Comparison of ENCODE assay signal across 8 mouse cellular contexts in genomic region chr7:6940761-6941231, GRCm38 (mm10). TPM values are rescaled to one million over a fixed set of nuclear protein-coding genes. Genes with fewer than 3 reads are reported as not detected.
DNase-seq lines count a peak whose midpoint lies in the region; ATAC-seq lines count a peak whose summit lies in the region.

No protein-coding gene starts in this region.

- H3K27me3 ChIP-seq in heart, embryonic 16.5 days (ENCODE audit: control insufficient read depth, insufficient read depth, low read length), result no peaks in the 10 kb centered on the region
- no peaks in the 10 kb centered on the region for H3K27me3 ChIP-seq in liver, embryonic 12.5 days (replicated peaks)

- H3K4me1 ChIP-seq in heart, embryonic 16.5 days (ENCODE audit: control insufficient read depth, insufficient read depth, low read length), result no peaks in the 10 kb centered on the region
- no peaks in the 10 kb centered on the region for H3K4me1 ChIP-seq in liver, embryonic 12.5 days

- H3K36me3 ChIP-seq in heart, embryonic 16.5 days (ENCODE audit: control insufficient read depth, insufficient read depth), result no peaks in the 10 kb centered on the region
- no peaks in the 10 kb centered on the region for H3K36me3 ChIP-seq in liver, embryonic 12.5 days

- WGBS in heart, embryonic 16.5 days, result 23% methylated on average over 16 of the region's 16 CpGs
- WGBS in liver, embryonic 12.5 days (ENCODE audit: insufficient replicate concordance), result 15% methylated on average over 16 of the region's 16 CpGs

- no peak overlapping the region for H3K27ac ChIP-seq in heart, embryonic 16.5 days (ENCODE audit: low read length)
- no peak overlapping the region for H3K27ac ChIP-seq in liver, embryonic 12.5 days

- H3K9ac ChIP-seq in heart, embryonic 16.5 days (ENCODE audit: low read length), result no peak overlapping the region
- H3K9ac ChIP-seq in liver, embryonic 12.5 days, result no peak overlapping the region

- ATAC-seq in heart, embryonic 16.5 days (replicated peaks; ENCODE audit: extremely low read depth, insufficient read depth, low FRiP score), result no peak
- no peak for ATAC-seq in liver, embryonic 12.5 days

- peak; percentile 10 for DNase-seq in adrenal gland, postnatal 10 days
- DNase-seq in adrenal gland, postnatal 4 days (ENCODE audit: low spot score in 2 of 2), result no peak
- DNase-seq in thymus, postnatal 4 days, result peak; percentile 24
- no peak for DNase-seq in thymus, adult 18-20 months
- DNase-seq in retina, postnatal 1 day, result peak; percentile 62
- DNase-seq in gastrocnemius, postnatal 4 days (ENCODE audit: low spot score in 2 of 2), result no peak

- peak overlapping the region; percentile 17; the same call in 1 of the 2 replicates for H3K4me3 ChIP-seq in heart, embryonic 16.5 days (ENCODE audit: low read length)
- H3K4me3 ChIP-seq in liver, embryonic 12.5 days, result no peak overlapping the region

- peak overlapping the region; percentile 59 for H3K4me2 ChIP-seq in heart, embryonic 16.5 days (ENCODE audit: low read depth, low read length)
- peak overlapping the region; percentile 44 for H3K4me2 ChIP-seq in liver, embryonic 12.5 days

- H3K9me3 ChIP-seq in heart, embryonic 16.5 days (replicated peaks; ENCODE audit: control insufficient read depth, low read length), result no peaks in the 10 kb centered on the region
- H3K9me3 ChIP-seq in liver, embryonic 12.5 days (replicated peaks), result no peaks in the 10 kb centered on the region

RNA-seq across cellular contexts. Expression of gene Aurkc, which starts 54.3 kb away (rescaled TPM):
- total RNA-seq in adrenal gland, postnatal 10 days (2021), result not detected
- total RNA-seq in adrenal gland, postnatal 4 days (2021), result not detected
- polyA plus RNA-seq in heart, embryonic 16.5 days (2015; fragmentation: Nextera tagmentation; extraction: Ambion mirVana), result 0.15 TPM in 1 of 2 replicates, not detected in the other
- polyA plus RNA-seq in liver, embryonic 12.5 days (2016; fragmentation: Nextera tagmentation; extraction: Ambion mirVana), result not detected in 2 replicates
- not detected for total RNA-seq in gastrocnemius, postnatal 4 days (2021)

Comparison
In these comparisons a context has a peak if more than half of its experiments do, and no peak if none do; other contexts are left out.
1. DNase-seq: peak in adrenal gland, postnatal 10 days (single experiment), thymus, postnatal 4 days (single experiment) and retina, postnatal 1 day (single experiment); none in adrenal gland, postnatal 4 days (0 of 2), thymus, adult 18-20 months (0 of 2) and gastrocnemius, postnatal 4 days (0 of 2).